Mouse (Mus musculus) adipocyte (in vitro differentiated cells): ENCODE measurements around the gene Arrb2.
"Not testable (repeated sequence)": the region's sequence is repeated elsewhere in the genome, so short reads cannot be mapped to it uniquely, and the experiment has no call there.

ENCODE experiments used
- DNase-seq: peaks from one replicate; pipeline ENCODE4 v3.0.0-alpha.2; 2016; ENCODE audit warnings: low spot score

The Arrb2 gene

GRCm38 (mm10) chr11:70444667-70445066 is 12.2 kb downstream of the Arrb2 start:
- DNase-seq, result peak; percentile 40

DNA sequence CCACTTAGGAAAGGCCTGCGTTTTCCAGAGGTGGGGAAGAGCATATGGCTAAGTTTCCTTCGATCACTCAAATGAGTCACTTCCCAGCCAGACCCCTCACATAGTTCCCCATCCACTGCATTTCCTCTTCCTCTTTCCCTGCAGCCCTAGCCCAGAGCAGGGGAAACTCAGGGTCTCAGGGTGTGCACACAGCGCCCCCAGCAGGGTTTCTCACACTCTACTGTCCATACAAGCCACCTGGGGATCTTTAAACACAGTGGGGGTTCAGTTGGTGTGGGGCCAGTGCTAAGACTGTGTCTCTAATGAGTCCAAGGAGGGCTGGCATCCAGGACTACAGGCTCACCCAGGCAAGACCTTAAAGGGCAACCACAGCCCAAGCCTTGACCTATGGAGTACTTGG is 14.3 kb downstream of the Arrb2 start:
- DNase-seq, result peak; percentile 52

GRCm38 (mm10) chr11:70447373-70447772 is 14.9 kb downstream of the Arrb2 start:
- no peak for DNase-seq

- no peak for DNase-seq
Measured at GRCm38 (mm10) chr11:70450926-70451325, 18.5 kb downstream of the Arrb2 start.

GRCm38 (mm10) chr11:70451797-70452498 is 19.5 kb downstream of the Arrb2 start, which contains the start of gene Med11:
Med11 (plus strand) TSS chr11:70451919.
- peak; percentile 99 for DNase-seq

DNA sequence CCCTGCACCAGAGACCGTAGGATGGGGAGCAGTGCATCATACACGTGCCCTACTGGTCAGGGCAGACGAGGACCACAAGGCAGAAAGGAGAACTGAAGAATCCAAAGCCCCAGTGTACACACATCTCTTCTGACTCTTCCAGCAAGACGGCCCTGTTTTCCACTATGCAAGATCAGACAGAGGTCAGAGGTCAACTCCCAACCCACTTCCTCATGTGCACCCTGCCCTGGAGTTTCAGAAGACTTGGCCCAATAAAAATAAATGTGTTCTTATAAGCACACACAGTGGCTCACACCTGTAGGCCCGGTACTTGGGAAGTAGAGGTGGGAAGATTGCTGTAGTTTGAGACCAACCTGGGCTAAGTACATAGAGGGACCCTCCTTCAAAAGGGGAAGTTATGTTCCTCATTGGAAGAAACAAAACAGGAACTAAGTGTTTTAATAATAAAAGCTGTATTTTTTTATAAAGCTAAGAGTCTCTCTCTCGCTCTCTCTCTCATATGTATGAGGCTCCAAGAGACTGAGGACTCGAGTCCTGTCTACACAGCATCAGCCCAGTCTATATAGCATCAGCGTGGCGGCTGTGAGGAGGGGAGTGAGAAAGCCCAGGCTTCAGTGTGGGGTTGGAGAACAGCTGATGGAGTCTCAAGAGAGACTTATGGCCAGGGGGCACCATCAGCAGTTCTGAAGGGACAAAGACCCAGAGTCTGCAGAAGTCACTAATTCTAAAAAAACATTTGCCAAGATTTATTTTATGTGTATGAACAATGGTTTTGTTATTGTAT is 21.0 kb downstream of the Arrb2 start:
- no peak for DNase-seq

DNA sequence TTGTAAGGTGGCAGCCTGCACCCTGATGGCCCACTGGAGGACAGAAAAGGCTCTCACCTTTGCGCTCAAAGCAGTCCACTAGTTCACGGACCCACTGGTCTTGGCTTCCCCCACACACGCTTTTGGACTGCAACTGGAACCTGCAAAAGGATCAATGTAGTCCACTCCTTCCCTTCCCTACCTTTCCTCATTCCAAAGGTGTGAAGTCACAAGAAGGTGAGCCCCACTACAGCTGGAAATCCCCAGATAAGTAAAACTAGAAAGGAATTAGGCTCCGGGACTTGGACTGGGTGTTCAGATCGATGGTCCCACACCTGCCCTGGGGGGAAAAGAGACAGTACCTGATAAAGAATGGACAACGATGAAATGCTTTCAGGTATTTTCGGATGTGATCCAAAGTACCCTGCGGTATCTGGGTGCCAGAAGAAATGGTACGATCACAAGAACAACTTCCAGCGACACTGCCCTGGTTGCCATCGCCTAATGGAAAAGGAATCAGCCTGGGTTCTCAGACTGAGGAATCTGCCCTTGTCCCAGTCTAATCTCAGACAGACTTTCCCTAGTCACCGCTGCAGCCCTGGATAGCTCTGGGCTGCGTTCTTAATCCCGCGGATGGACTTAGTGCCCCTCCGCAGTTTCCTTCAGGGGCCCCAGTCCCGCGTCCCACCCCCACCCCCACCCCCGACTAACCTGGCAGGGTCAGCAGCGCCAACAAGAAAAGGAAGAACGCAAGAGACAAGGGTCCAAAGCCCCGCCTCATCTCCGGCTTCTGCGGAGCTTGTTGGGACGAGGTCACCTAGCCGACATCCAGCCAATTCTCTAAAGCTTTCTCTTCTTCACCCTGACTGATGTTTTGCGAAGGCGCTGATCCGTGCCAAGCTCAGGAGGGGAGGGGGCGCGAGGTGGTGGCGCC is 26.5 kb downstream of the Arrb2 start, which contains the start of gene Zmynd15:
TSS of gene Zmynd15 (plus strand) at position 746 of the 913 bp plus-strand sequence.
- no peak for DNase-seq

- no peak for DNase-seq
Measured at GRCm38 (mm10) chr11:70459601-70460101, 27.2 kb downstream of the Arrb2 start, which contains the start of gene Cxcl16. Cxcl16 (minus strand) TSS chr11:70459984.

GRCm38 (mm10) chr11:70463970-70464369 is 31.5 kb downstream of the Arrb2 start:
- DNase-seq, result no peak

- no peak for DNase-seq
Measured at GRCm38 (mm10) chr11:70465211-70465610, 32.8 kb downstream of the Arrb2 start.

DNA sequence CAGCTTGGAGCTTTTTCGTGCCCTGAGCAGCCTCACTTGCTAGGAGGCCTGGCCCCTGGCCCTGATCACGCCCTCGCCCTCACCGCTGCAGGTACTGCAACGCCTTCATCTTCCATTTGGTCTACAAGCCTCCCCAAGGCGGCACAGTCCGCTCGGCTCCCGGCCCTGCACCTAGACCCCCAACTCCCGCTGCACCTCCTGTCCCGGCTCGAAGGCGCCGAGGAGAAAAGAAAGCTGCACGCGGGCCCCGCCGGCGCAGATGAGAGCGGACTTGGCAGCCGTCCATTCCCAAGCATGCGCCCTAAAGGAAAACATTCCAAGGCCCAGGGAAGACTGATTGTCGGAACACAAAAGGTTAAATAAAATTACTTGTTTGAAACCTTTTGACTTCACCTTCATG is 33.4 kb downstream of the Arrb2 start:
- DNase-seq, result no peak

DNA sequence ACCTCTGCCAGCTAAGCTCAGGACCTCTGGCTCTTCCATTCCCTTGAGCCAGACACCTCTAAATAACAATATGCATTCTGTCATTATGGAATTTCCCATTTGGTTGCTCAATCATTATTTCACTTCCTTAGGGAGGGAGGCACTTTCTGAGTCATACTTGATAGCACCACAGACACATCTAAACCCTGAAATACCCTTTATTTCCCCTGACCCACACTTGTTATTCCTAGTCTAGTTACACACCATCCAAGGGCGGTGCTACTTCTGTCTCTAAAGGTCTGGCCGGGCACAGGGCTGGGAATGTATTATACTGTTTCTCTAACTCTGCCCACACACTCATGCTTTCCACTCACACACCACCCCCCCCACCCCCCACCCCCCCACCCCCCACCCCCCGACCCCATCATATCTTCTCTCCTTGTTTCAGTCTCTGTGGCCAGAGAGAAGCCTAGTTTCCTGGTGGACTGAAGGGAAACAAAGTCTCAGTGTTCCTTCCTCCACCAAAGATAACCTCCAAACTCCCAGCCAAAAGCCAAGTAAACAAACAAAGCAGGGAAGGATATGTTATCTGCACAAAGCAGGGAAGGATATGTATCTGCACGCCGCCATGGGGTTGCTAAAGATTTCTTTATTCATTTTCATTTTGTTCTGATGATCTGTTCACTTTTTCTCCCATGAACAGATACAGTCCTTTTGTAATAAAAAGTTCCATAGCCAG is 35.6 kb downstream of the Arrb2 start:
- DNase-seq, result peak; percentile 27

DNA sequence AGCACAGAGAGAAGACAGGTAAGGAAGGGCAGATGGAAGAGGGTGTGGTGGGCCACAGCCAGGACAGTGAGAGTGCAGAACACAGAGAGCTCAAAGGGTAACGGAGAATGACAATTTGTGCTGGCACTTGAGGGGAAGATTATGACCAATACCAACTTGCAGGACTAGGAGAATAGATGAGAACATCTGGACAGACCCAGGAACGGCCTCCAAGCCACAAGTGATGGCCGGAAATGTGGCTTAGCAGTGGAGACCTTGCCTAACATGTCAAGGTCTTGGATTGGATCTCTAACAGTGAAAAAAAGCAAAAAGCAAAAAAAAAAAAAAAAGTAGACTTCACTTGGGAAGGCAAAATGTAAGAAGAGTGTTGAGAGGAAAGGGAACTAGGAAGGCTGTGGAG is 37.3 kb downstream of the Arrb2 start:
- DNase-seq, result no peak

- no peak for DNase-seq
Measured at GRCm38 (mm10) chr11:70472716-70473115, 40.3 kb downstream of the Arrb2 start.

DNA sequence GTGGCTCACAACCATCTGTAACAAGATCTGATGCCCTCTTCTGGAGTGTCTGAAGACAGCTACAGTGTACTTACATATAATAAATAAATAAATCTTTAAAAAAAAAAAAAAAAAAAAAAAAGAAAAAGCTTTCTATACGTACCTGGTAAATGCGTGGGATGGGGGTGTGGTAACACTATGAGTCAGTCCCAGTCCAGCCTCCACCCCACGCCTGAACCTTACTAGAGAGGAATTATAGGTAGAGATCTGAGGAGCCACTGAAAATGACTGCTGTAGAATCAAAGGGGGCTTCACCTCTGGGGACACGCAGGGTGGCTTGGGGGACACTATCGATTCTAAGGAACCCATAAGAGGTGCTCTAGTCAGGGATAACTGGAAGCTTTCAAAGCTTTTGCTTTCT is 40.9 kb downstream of the Arrb2 start:
- not testable (repeated sequence) for DNase-seq

DNA sequence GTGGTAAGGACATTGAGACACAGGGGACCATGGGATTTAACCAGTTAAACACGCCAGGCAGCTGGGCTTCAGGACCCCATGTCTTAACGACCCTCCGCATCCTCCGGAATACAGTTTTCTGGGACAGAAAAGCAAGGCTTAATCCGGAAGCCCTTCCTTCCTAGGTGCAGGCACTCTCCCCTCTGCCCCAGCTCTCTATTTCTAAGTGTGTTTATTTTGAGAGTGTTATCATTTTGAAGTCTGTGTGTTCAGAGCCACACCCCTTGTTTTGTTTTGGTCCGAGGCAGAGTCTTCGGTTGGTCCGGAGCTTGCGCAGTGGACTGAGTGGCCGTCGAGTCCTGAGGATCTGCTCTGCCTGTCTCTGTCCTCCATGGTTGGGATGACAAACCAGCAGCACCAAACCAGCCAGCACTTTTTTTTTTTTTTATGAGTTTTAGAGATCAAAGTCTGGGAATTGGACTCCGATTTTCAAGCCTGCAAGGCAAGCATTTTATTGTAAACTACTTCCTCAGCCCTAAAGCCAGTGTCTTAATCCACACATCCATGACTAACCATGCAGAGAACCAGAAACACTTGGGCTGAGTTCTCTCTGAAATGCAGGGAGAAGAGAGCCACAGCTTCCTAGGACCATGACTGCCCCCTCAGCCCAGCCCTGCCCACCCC is 42.6 kb downstream of the Arrb2 start:
- DNase-seq, result no peak

DNA sequence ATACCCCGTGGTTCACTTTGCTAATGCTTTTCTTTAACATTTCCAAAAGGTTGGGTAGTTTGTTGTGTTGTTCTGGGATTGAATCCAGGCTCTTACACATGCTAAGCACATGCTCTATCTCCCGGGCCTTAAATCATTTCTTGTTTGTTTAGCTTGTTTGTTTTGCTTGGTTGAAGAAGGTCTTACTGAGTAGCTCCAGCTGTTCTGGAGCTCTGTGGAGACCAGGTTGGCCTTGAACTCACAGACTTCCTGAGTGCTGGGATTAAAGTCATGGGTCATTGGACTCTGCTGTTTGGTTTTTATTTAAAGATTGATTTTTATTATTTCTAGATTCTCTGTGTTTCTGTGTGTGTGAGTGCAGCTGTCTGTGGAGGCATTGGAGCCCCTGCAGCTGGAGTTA is 53.1 kb downstream of the Arrb2 start:
- peak; percentile 54 for DNase-seq

DNA sequence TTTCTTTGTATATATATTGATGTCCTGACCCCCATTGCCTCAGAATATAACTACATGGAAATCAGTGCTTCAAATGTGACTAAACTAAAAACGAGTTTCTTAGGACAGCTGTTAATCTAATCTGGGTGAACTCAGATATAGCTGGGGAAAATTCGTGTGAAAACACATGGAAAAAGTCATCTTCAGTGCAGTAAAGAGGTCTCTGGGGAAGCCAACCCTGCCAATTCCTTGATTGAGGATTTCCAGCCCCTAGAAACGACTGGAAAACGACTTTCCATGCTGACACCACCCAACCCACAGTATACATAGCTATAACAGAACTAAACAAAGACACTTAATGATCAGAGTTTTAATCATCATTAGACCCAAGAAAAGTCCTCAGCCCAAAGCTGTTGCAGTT is 55.4 kb downstream of the Arrb2 start:
- no peak for DNase-seq

GRCm38 (mm10) chr11:70489138-70489537 is 56.7 kb downstream of the Arrb2 start:
- DNase-seq, result no peak

- no peak for DNase-seq
Measured at GRCm38 (mm10) chr11:70489684-70490083, 57.2 kb downstream of the Arrb2 start.
